Mouse (Mus musculus): ENCODE measurements around the gene Xpr1.

DNA sequence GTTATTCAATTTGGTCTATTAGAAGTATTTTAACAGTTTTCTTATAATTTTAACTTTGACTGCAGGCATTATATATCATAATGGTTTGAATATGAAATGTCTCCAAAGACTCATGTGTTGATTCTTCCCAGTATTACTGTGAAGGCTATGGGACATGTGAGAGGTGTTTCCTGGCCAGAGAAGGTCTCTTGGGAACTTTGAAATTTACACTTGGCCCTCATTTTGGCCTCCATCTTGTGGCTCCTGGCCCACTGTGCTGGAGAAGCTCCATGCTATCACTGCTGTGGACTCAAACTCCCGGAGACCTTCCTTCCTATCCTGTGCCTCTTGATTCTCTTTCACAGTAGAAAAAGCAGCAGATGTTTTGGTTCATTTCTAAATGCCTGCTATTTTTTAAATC is 127.8 kb downstream of the Xpr1 start:
- TF ChIP-seq CTCF (IDR thresholded peaks at IDR 0.05; ENCODE audit: low read depth, low read length) (no peak), TAL1 (conservative IDR thresholded peaks at IDR 0.05; ENCODE audit: low read depth, low read length) (no peak), GATA1 (IDR thresholded peaks at IDR 0.05; ENCODE audit: borderline replicate concordance, low read length) (no peak), GATA2 (IDR thresholded peaks at IDR 0.05; ENCODE audit: borderline replicate concordance, low read depth, low read length) (no peak)
